16 mouse cellular contexts compared by ENCODE assay signal in genomic region chr11:89996856-89997255, GRCm38 (mm10). TPM values are rescaled to one million over a fixed set of nuclear protein-coding genes. Genes with fewer than 3 reads are reported as not detected.
DNase-seq lines count a peak whose midpoint lies in the region; ATAC-seq and TF ChIP-seq lines count a peak whose summit lies in the region.
"Had no signal": no experiment of that assay in that cellular context is flagged by ENCODE, and none has a peak within 500 bp of the region (broad histone marks: within the 10 kb centered on the region; RNA-seq: fewer than 3 reads in every experiment).

No protein-coding gene starts in this region.

- H3K4me3 ChIP-seq in intestine, embryonic 14.5 days (ENCODE audit: low read depth, low read length), result no peak overlapping the region
- H3K4me3 ChIP-seq in liver, postnatal 0 days (ENCODE audit: low read depth, low read length), result no peak overlapping the region
- no peak overlapping the region for H3K4me3 ChIP-seq in stomach, embryonic 14.5 days (ENCODE audit: low read depth, low read length)
- H3K4me3 ChIP-seq: heart, embryonic 15.5 days; hindbrain, embryonic 13.5 days; layer of hippocampus, adult 2 months; liver, embryonic 15.5 days had no signal

- peaks cover 8% of the 10 kb centered on the region; the same call in 1 of the 2 replicates for H3K4me1 ChIP-seq in intestine, embryonic 14.5 days (replicated peaks; ENCODE audit: control insufficient read depth, insufficient read depth, low read length)
- peaks cover 50% of the 10 kb centered on the region for H3K4me1 ChIP-seq in liver, postnatal 0 days (ENCODE audit: insufficient read depth)
- H3K4me1 ChIP-seq in stomach, embryonic 14.5 days (ENCODE audit: control insufficient read depth, insufficient read depth, low read length), result peaks cover 7% of the 10 kb centered on the region

- no peaks in the 10 kb centered on the region for H3K36me3 ChIP-seq in intestine, embryonic 14.5 days (ENCODE audit: control insufficient read depth, insufficient read depth, low read length)
- H3K36me3 ChIP-seq in liver, postnatal 0 days (replicated peaks; ENCODE audit: insufficient read depth, low read length), result no peaks in the 10 kb centered on the region
- no peaks in the 10 kb centered on the region for H3K36me3 ChIP-seq in stomach, embryonic 14.5 days (ENCODE audit: control insufficient read depth, insufficient read depth, low read length)
- H3K36me3 ChIP-seq: heart, embryonic 15.5 days; hindbrain, embryonic 13.5 days; liver, embryonic 15.5 days had no signal

- 74% methylated on average over 7 of the region's 7 CpGs for WGBS in intestine, embryonic 14.5 days
- 67% methylated on average over 7 of the region's 7 CpGs for WGBS in liver, postnatal 0 days (ENCODE audit: insufficient replicate concordance)
- 75% methylated on average over 7 of the region's 7 CpGs for WGBS in stomach, embryonic 14.5 days

- peak; percentile 59; the same call in 1 of the 2 replicates for ATAC-seq in intestine, embryonic 14.5 days (replicated peaks; ENCODE audit: low FRiP score, low TSS enrichment, low read depth)
- peak; percentile 37; the same call in 1 of the 2 replicates for ATAC-seq in liver, postnatal 0 days
- peak; percentile 75 for ATAC-seq in stomach, embryonic 14.5 days (ENCODE audit: insufficient number of reproducible peaks, insufficient read depth, low FRiP score, low read depth)

- TF ChIP-seq CTCF in liver, postnatal 0 days (IDR thresholded peaks at IDR 0.05; ENCODE audit: low read depth), result no peak

- H3K27me3 ChIP-seq in intestine, embryonic 14.5 days (replicated peaks; ENCODE audit: control insufficient read depth, insufficient read depth, low read length), result no peaks in the 10 kb centered on the region
- no peaks in the 10 kb centered on the region for H3K27me3 ChIP-seq in liver, postnatal 0 days (ENCODE audit: insufficient read depth, low read length)
- H3K27me3 ChIP-seq in stomach, embryonic 14.5 days (ENCODE audit: control insufficient read depth, insufficient read depth, low read length), result no peaks in the 10 kb centered on the region
- H3K27me3 ChIP-seq: heart, embryonic 15.5 days; liver, embryonic 15.5 days had no signal

- H3K4me2 ChIP-seq in intestine, embryonic 14.5 days (ENCODE audit: low read length), result no peak overlapping the region
- H3K4me2 ChIP-seq in liver, postnatal 0 days (ENCODE audit: low read depth, low read length), result peak overlapping the region; percentile 18; the same call in 1 of the 2 replicates
- no peak overlapping the region for H3K4me2 ChIP-seq in stomach, embryonic 14.5 days (replicated peaks; ENCODE audit: low read depth, low read length)
- H3K4me2 ChIP-seq: heart, embryonic 15.5 days; hindbrain, embryonic 13.5 days; liver, embryonic 15.5 days had no signal

- H3K9me3 ChIP-seq in intestine, embryonic 14.5 days (ENCODE audit: control insufficient read depth, low read length), result no peaks in the 10 kb centered on the region
- no peaks in the 10 kb centered on the region for H3K9me3 ChIP-seq in liver, postnatal 0 days (ENCODE audit: low read length)
- H3K9me3 ChIP-seq in stomach, embryonic 14.5 days (ENCODE audit: control insufficient read depth, low read depth, low read length), result no peaks in the 10 kb centered on the region
- H3K9me3 ChIP-seq: heart, embryonic 15.5 days; hindbrain, embryonic 13.5 days; liver, embryonic 15.5 days had no signal

- DNase-seq in kidney, adult 18-20 months, result peak; percentile 42
- DNase-seq in kidney, postnatal 14 days, result no peak
- no peak for DNase-seq in intestine, embryonic 14.5 days (ENCODE audit: low spot score)
- DNase-seq in liver, postnatal 0 days, result no peak
- DNase-seq in frontal cortex, adult 2 months (ENCODE audit: extremely low spot score in 1 of 2, low spot score in 1 of 2), result no peak
- no peak for DNase-seq in right cerebral cortex, postnatal 14 days
- no peak for DNase-seq in retina, embryonic 14.5 days (ENCODE audit: low spot score)
- DNase-seq: adrenal gland, adult 8-10 months; cerebellum, adult 9-11 months; midbrain, embryonic 14.5 days; thymus, postnatal 36 days had no signal

- no peak for TF ChIP-seq EP300 in liver, postnatal 0 days (IDR thresholded peaks at IDR 0.05; ENCODE audit: low read depth)

- H3K27ac ChIP-seq in intestine, embryonic 14.5 days (ENCODE audit: low read depth), result no peak overlapping the region
- H3K27ac ChIP-seq in liver, postnatal 0 days (ENCODE audit: low read depth), result peak overlapping the region; percentile 77
- H3K27ac ChIP-seq in stomach, embryonic 14.5 days (ENCODE audit: low read length), result no peak overlapping the region
- H3K27ac ChIP-seq: heart, embryonic 15.5 days; hindbrain, embryonic 13.5 days; layer of hippocampus, adult 2 months had no signal

- H3K9ac ChIP-seq in intestine, embryonic 14.5 days (ENCODE audit: low read length), result no peak overlapping the region
- no peak overlapping the region for H3K9ac ChIP-seq in liver, postnatal 0 days (replicated peaks)
- no peak overlapping the region for H3K9ac ChIP-seq in stomach, embryonic 14.5 days (replicated peaks; ENCODE audit: low read depth, low read length)
- H3K9ac ChIP-seq: heart, embryonic 15.5 days; hindbrain, embryonic 13.5 days; liver, embryonic 15.5 days had no signal

RNA-seq across cellular contexts. Expression of gene Pctp, which starts 5.8 kb away (rescaled TPM):
- 9.7 and 10.4 TPM in 2 replicates for polyA plus RNA-seq in intestine, embryonic 14.5 days (2014; fragmentation: Nextera tagmentation; extraction: Ambion mirVana)
- 67.2 and 68.4 TPM in 2 replicates for polyA plus RNA-seq in liver, postnatal 0 days (2015; fragmentation: Nextera tagmentation; extraction: Ambion mirVana)
- polyA plus RNA-seq in stomach, embryonic 14.5 days (2014; fragmentation: Nextera tagmentation; extraction: Ambion mirVana), result 6.6 and 7.0 TPM in 2 replicates
- polyA plus RNA-seq in frontal cortex, adult 2 months (2012; rRNA removed), result 1.8 and 2.2 TPM in 2 replicates

RNA-seq across cellular contexts. Expression of gene Tmem100, which starts 33.3 kb away (rescaled TPM):
- polyA plus RNA-seq in intestine, embryonic 14.5 days (2014; fragmentation: Nextera tagmentation; extraction: Ambion mirVana), result 17.3 and 19.2 TPM in 2 replicates
- 0.99 and 1.2 TPM in 2 replicates for polyA plus RNA-seq in liver, postnatal 0 days (2015; fragmentation: Nextera tagmentation; extraction: Ambion mirVana)
- polyA plus RNA-seq in stomach, embryonic 14.5 days (2014; fragmentation: Nextera tagmentation; extraction: Ambion mirVana), result 37.7 and 40.3 TPM in 2 replicates
- polyA plus RNA-seq in frontal cortex, adult 2 months (2012; rRNA removed), result 18.3 and 20.2 TPM in 2 replicates
